Mouse (Mus musculus) neutrophil, adult 83 days (primary cell): ENCODE results near the gene Fam241a. TPM values are rescaled to one million over a fixed set of nuclear protein-coding genes. Genes with fewer than 3 reads are reported as not detected.

Experiments
- total RNA-seq, 2 experiments: library from RNA; stranded (reverse); gene quantifications; one replicate each; pipeline ENCODE4 v1.2.4; 2023

Gene Fam241a
- total RNA-seq = 10 to 100 TPM; 28.1 to 28.2 TPM

DNA sequence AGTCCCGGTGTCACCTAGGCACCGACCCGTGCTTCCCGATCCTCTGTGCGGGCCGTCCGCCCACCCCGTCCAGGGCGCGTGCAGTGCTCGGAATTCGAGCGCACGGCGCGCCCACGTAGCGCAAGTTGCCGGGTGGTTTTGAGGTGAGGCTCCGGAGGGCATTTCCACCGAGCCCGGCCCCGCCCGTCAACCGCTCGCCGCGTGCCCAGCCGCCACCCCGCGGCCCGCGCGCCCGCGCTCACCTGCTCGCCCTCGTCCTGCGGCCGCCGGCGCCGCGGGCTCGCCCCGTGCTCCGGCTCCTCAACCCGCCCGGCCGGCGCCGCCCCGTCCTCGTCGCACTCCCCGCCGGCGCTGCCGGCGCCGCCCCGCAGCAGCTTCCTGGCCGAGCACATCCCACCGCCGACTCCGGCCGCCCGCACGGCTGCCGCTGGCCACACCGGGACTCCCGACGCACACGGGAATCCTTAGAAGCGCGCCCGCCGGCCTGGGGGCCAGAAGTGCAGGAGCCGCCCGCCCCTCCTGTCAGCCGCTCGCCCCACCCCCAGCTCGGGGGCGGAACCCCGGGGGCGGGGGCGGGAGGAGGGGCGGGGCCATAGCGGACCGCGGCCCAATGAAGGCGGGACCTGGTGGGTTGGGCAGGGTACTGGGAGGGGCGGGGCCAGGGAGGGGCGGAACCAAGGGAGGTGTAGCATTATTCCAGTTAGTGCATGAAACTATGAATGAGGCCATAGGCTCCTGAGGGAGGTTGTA, at the start of gene Fam241a:
Gene Fam241a, minus strand, starts transcription at position 533 of the 750 bp plus-strand sequence.

DNA sequence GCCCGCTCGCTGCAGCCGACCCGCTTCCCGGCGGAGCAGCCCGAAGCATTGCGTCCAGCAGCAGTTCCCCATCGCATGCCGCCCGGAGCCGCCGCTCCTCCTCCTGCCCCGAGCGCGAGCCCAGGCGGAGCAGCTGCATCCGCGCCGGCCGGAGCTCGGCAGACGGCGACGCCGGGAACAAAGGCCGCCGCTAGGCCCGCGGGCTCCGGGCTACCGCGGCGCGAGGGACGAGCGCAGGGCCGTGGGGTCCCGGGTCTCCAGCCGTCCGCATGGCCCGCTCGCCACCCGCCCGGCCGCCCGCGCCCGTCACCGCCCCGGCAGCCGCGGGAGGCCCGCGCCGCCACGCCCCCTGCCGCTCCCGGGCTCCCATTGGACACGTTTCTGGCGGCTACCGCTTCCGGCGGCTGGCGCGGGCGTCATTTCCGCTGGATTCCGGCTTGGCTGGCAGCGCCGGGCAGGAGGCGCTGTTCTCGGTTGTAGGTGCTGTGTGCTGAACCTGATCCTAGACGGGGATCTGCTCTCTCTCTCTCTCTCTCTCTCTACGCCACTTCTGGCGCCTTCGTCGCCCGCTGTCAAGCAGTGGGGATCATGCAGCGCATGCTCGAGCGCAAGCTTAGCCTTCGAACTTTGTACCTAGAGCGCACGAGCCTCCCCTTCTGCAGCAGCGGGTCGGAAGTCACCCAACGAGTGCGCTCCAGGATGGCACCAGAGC, 58.8 kb downstream of the Fam241a start, which contains the start of gene Ap1ar:
Gene Ap1ar, minus strand, starts transcription at position 370 of the 712 bp plus-strand sequence.

Other genes starting within 250 kb of the Fam241a start
- 10 to 100 TPM; 44.7 to 50.2 TPM for gene Alpk1, start 115.8 kb downstream of the Fam241a start, total RNA-seq
- gene Tifa, start 106.5 kb downstream of the Fam241a start, total RNA-seq = 10 to 100 TPM; 32.0 to 35.5 TPM
- gene Ap1ar, start 58.8 kb downstream of the Fam241a start, total RNA-seq = 10 to 100 TPM; 16.3 to 18.4 TPM